Comparison of ENCODE assay signal across 8 mouse cellular contexts in the genomic region with DNA sequence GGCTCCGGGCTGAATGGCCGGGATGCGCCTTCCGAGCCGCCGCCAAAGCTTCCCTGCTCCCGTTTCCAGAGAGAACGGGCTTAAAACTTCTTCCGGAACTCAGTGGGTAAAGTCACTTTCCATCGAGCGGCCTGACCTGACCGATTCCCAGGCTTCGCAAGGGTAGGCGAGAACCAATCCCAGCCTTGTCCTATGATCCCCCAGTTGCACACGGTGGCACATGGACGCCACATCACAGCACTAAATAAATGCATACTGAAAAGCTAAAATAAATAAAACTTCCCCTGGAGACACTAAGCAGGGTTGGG. TPM values are rescaled to one million over a fixed set of nuclear protein-coding genes. Genes with fewer than 3 reads are reported as not detected.
DNase-seq lines count a peak whose midpoint lies in the region; ATAC-seq and TF ChIP-seq lines count a peak whose summit lies in the region.

No protein-coding gene starts in this region.

- ATAC-seq in midbrain, embryonic 13.5 days, result peak; percentile 10; the same call in 1 of the 2 replicates

- 0% methylated on average over 16 of the region's 16 CpGs for WGBS in kidney, adult 2 months
- WGBS in hindbrain, embryonic 10.5 days, result 0% methylated on average over 16 of the region's 16 CpGs
- WGBS in midbrain, embryonic 13.5 days, result under 1% methylated on average over 16 of the region's 16 CpGs

- DNase-seq in kidney, adult 2 months, result no peak
- no peak for DNase-seq in kidney, adult 18-20 months
- DNase-seq in WW6 (ENCODE audit: low read depth, low spot score) (peak; percentile 18), MN1 (ENCODE audit: low spot score) (no peak)
- DNase-seq in hindbrain, embryonic 10.5 days (ENCODE audit: low spot score), result no peak
- no peak for DNase-seq in right cerebral cortex, postnatal 4 days
- no peak for DNase-seq in urinary bladder, adult 18-20 months (ENCODE audit: low spot score in 2 of 2)

- no peak for TF ChIP-seq POLR2A in kidney, adult 2 months (IDR thresholded peaks at IDR 0.05; ENCODE audit: low read depth, low read length)

- no peaks in the 10 kb centered on the region for H3K9me3 ChIP-seq in hindbrain, embryonic 10.5 days
- H3K9me3 ChIP-seq in midbrain, embryonic 13.5 days, result no peaks in the 10 kb centered on the region

- peaks cover 4% of the 10 kb centered on the region; the same call in 1 of the 2 replicates for H3K36me3 ChIP-seq in kidney, adult 2 months (ENCODE audit: control insufficient read depth, insufficient read depth, low read length)
- peaks cover 25% of the 10 kb centered on the region for H3K36me3 ChIP-seq in hindbrain, embryonic 10.5 days
- H3K36me3 ChIP-seq in midbrain, embryonic 13.5 days, result peaks cover 13% of the 10 kb centered on the region

- peak overlapping the region; percentile 88 for H3K4me3 ChIP-seq in kidney, adult 2 months (ENCODE audit: insufficient read depth, low read depth, low read length)
- H3K4me3 ChIP-seq in hindbrain, embryonic 10.5 days, result peak overlapping the region; percentile 83
- H3K4me3 ChIP-seq in midbrain, embryonic 13.5 days (replicated peaks), result peak overlapping the region; percentile 98

- H3K27me3 ChIP-seq in kidney, adult 2 months (replicated peaks; ENCODE audit: control insufficient read depth, insufficient read depth, low read length), result no peaks in the 10 kb centered on the region
- H3K27me3 ChIP-seq in hindbrain, embryonic 10.5 days (ENCODE audit: insufficient read depth, poor library complexity, severe bottlenecking), result no peaks in the 10 kb centered on the region
- no peaks in the 10 kb centered on the region for H3K27me3 ChIP-seq in midbrain, embryonic 13.5 days

- peak overlapping the region; percentile 97 for H3K9ac ChIP-seq in midbrain, embryonic 13.5 days (replicated peaks)

- peak overlapping the region; percentile 75 for H3K27ac ChIP-seq in kidney, adult 2 months (ENCODE audit: insufficient read depth, low read depth, low read length)
- peak overlapping the region; percentile 94 for H3K27ac ChIP-seq in hindbrain, embryonic 10.5 days
- peak overlapping the region; percentile 98 for H3K27ac ChIP-seq in midbrain, embryonic 13.5 days

- TF ChIP-seq CTCF in kidney, adult 2 months (conservative IDR thresholded peaks at IDR 0.05; ENCODE audit: insufficient read depth, insufficient read length, low read depth, low read length), result no peak

- H3K4me1 ChIP-seq in kidney, adult 2 months (ENCODE audit: control insufficient read depth, insufficient read depth, low read length), result peaks cover 7% of the 10 kb centered on the region; the same call in 1 of the 2 replicates
- H3K4me1 ChIP-seq in hindbrain, embryonic 10.5 days (replicated peaks), result peaks cover 11% of the 10 kb centered on the region
- H3K4me1 ChIP-seq in midbrain, embryonic 13.5 days (replicated peaks), result peaks cover 14% of the 10 kb centered on the region

- H3K4me2 ChIP-seq in midbrain, embryonic 13.5 days (replicated peaks), result peak overlapping the region; percentile 75

RNA-seq across cellular contexts. Expression of a gene that starts 0.8 kb away (rescaled TPM):
- polyA plus RNA-seq in kidney, adult 2 months (2012; rRNA removed), result 6.5 and 10.7 TPM in 2 replicates
- 53.0 and 57.8 TPM in 2 replicates for polyA plus RNA-seq in hindbrain, embryonic 10.5 days (2016; fragmentation: Nextera tagmentation; extraction: Ambion mirVana)
- 69.3 and 73.4 TPM in 2 replicates for polyA plus RNA-seq in midbrain, embryonic 13.5 days (2015; fragmentation: Nextera tagmentation; extraction: Ambion mirVana)

RNA-seq across cellular contexts. Expression of a gene that starts 43.6 kb away (rescaled TPM):
- polyA plus RNA-seq in kidney, adult 2 months (2012; rRNA removed), result 2.0 and 3.4 TPM in 2 replicates
- polyA plus RNA-seq in hindbrain, embryonic 10.5 days (2016; fragmentation: Nextera tagmentation; extraction: Ambion mirVana), result 6.8 and 8.3 TPM in 2 replicates
- 13.7 and 14.1 TPM in 2 replicates for polyA plus RNA-seq in midbrain, embryonic 13.5 days (2015; fragmentation: Nextera tagmentation; extraction: Ambion mirVana)
